Mouse (Mus musculus): ENCODE data around the gene Hlcs.

- no peak for TF ChIP-seq CTCF (IDR thresholded peaks at IDR 0.05; ENCODE audit: low read depth, low read length)
- TF ChIP-seq GATA1 (IDR thresholded peaks at IDR 0.05; ENCODE audit: borderline replicate concordance, low read length) = no peak
- TF ChIP-seq POLR2AphosphoS5 (IDR thresholded peaks at IDR 0.05; ENCODE audit: insufficient replicate concordance, low read depth, low read length) = no peak
Measured at GRCm38 (mm10) chr16:94081596-94081995, 231.8 kb downstream of the Hlcs start.

All from G1E (cell line).